Mouse (Mus musculus) embryonic stem cell, embryonic (primary cell): Measurements from ENCODE around the gene Igfl3.

ENCODE experiments used
- CTCF ChIA-PET, 4 experiments: fragments of 300-600 bp in 2 of 4; fragments of 350-600 bp in 2 of 4; sonication (Branson Sonifier 250); formaldehyde crosslinking; loops; one replicate each; lab custom pipeline; 2022; ENCODE audit warnings: inconsistent platforms in 2 of 4; lab: Charles Lee
- POLR2A ChIA-PET, 4 experiments: fragments of 300-600 bp in 2 of 4; fragments of 350-600 bp in 2 of 4; sonication (Branson Sonifier 250); formaldehyde crosslinking; loops; one replicate each; lab custom pipeline; 2022; ENCODE audit warnings: antibody characterized with exemption in 4 of 4, inconsistent platforms in 1 of 4; lab: Charles Lee

The Igfl3 gene

DNA sequence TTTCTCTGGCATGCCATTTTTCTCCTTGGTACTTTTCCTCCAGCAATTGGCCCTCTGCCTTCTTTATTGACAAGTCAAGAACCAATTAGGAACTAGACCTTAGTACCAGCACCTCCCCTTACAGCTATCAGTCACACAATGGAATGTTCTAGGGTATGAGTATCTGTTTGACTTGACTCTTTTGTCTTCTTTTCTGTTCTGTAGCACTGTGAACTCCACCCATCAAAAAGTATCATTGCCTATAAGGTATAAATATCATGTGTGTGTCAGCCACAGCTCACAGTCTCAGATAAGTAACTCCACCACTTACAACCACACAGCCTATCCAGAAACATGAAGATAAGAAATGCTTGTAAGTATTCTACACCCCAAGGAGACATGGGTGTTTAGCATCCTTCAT, at the start of gene Igfl3:
Igfl3 (plus strand) TSS at position 301 of the 400 bp plus-strand sequence.
- POLR2A ChIA-PET, result no interaction called here
- CTCF ChIA-PET, result no interaction called here

- POLR2A ChIA-PET, result no interaction called here
- CTCF ChIA-PET, result no interaction called here
Observed at GRCm38 (mm10) chr7:18210938-18211337, 34.6 kb downstream of the Igfl3 start.

- ChIA-PET POLR2A (interaction anchor here in 2 of 4 experiments (0.5 to 0.7 kb wide), 2 partner anchors 293 to 626 kb away, joined by 3 to 5 read pairs; no protein-coding TSS in a partner anchor), CTCF (no interaction called here)
Observed at GRCm38 (mm10) chr7:18214699-18215098, 38.4 kb downstream of the Igfl3 start.
